Mouse (Mus musculus) hindlimb bud, embryonic 11.5 days (tissue): ENCODE data around the gene Chat.
A peak's percentile ranks its signal among the peaks of the same experiment; 100 is the strongest.
"Not testable (repeated sequence)": the region's sequence is repeated elsewhere in the genome, so short reads cannot be mapped to it uniquely, and the experiment has no call there.

Source experiments
- DNase-seq: peaks from one replicate; pipeline ENCODE4 v3.0.0-alpha.2; 2012; ENCODE audit warnings: low read depth, low spot score; ENCODE audit errors: extremely low spot score

Chat gene

GRCm38 (mm10) chr14:32463211-32464040, 2.4 kb downstream of the Chat start:
- DNase-seq, result no peak

- no peak for DNase-seq
These were observed 13.2 kb downstream of the Chat start for GRCm38 (mm10) chr14:32452552-32452951.

GRCm38 (mm10) chr14:32446989-32447388, 18.8 kb downstream of the Chat start:
- no peak for DNase-seq

DNA sequence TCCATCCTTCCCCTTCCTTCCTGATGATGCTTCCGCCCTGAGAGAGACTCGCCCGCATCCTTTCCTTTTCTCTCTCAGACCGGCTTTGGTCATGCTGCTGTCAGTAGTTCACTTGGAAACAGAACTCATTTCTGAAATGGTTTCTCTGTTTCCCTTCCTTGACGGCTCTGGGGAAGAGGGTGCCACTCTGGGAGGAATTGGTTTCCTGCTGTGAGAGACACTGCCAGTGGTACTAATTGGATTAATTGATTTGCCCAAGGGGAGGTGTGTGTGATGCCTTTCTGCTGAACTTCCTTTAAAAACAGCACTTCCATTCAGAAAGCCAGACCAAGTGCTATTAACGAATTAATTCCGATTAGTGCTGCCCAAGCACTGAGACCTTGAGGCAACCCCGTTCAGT, 22.3 kb downstream of the Chat start:
- DNase-seq, result no peak

- DNase-seq, result peak; percentile 8
These were observed 26.0 kb downstream of the Chat start for GRCm38 (mm10) chr14:32439744-32440143.

GRCm38 (mm10) chr14:32439316-32439715, 26.5 kb downstream of the Chat start:
- no peak for DNase-seq

GRCm38 (mm10) chr14:32437352-32437793, 28.4 kb downstream of the Chat start:
- no peak for DNase-seq

DNA sequence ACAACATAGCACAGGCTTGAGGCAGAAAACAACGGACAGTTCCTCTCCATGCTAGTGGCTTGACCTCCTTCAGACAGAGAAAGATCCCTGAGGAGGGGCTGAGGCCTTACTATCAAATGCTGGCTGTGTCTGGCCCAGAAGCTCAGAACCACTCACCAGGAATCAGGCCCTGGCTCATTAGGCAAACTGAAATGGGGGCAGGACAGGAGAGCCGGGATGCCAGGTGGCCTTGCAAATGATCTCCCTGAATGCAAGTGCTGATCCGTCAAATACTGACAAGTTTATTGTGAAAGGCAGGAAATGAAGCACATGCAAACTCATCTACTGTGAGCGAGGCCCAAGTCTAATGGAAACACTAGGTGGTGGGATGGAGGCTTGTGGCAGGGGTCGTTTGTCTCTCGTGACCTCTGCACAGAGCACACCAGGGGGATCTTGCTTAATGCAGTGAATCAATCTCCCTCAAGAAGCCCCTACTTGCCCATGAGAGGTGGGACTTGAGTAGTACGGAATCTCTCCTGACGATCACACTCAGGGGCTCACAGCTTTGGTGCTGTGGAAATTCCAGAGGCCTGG, 36.7 kb downstream of the Chat start:
- no peak for DNase-seq

GRCm38 (mm10) chr14:32423946-32424345, 41.8 kb downstream of the Chat start:
- DNase-seq, result no peak

GRCm38 (mm10) chr14:32418747-32419146, 47.0 kb downstream of the Chat start:
- DNase-seq, result no peak

DNA sequence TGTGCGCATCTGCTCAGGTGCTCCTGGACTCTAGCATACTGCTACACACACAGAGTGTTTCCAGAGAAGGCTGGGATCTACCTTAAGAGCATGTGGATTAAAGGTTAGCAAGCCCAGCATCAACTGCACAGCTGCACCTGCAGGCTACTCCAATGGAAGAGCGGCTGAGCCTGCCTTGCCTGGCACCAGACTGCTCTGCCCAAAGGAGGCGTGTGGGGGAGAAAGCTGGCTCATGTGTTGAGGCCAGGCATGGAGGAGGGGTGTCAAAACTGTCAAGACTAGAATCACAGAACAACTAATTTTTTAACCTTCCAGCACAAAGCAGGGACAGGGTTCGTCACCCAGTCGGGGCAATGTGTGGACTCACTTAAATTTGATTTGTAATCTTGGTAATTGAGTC, 53.7 kb downstream of the Chat start:
- DNase-seq, result no peak

GRCm38 (mm10) chr14:32410084-32410483, 55.7 kb downstream of the Chat start:
- DNase-seq, result no peak

- DNase-seq, result not testable (repeated sequence)
These were observed 60.4 kb downstream of the Chat start for GRCm38 (mm10) chr14:32405399-32405798.

GRCm38 (mm10) chr14:32388196-32388595, 77.6 kb downstream of the Chat start, which contains the start of gene 1700024G13Rik:
Gene 1700024G13Rik (minus strand): TSS chr14:32388391.
- peak; percentile 44 for DNase-seq

DNA sequence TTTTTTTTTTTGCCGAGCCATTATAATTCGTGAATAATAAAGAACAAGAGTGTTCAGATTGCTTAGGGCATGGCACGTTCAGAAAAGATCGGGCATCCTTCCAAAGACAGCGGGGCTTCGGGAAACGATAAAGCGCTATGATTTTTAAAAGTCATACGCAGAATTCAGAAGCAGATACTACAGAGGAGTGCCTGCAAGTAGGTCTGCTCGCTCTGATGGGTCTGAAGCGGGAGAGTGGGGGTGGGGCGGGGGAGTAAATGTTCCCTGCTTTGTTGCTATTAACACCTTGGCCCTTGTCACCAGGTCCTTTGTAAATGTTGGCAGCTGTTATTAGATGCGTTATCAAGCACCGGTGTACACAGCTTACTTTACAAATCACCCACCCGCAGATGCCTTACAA, 84.2 kb downstream of the Chat start:
- DNase-seq, result no peak

DNA sequence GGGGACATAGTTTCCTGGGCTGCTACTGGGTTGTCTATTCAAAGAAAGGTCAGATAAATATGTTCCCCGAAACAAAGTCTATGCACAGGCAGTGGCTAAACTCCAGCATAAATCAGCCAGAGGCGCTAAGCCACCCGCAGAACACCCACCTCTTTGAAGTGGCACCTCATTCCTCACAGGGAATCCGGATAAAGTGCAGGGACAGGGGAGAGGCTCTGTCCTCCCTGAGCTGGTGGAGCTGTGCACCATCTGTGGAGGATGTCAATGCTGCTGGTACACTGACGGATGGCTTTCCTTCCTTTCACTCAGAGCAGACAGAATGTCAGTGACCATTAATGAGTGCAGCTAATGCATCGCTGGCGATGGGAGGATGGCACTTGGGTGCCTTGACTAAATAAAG, 84.7 kb downstream of the Chat start:
- no peak for DNase-seq

- DNase-seq, result no peak
These were observed 85.7 kb downstream of the Chat start for GRCm38 (mm10) chr14:32380099-32380480.

- no peak for DNase-seq
These were observed 86.2 kb downstream of the Chat start for GRCm38 (mm10) chr14:32379395-32380098.

DNA sequence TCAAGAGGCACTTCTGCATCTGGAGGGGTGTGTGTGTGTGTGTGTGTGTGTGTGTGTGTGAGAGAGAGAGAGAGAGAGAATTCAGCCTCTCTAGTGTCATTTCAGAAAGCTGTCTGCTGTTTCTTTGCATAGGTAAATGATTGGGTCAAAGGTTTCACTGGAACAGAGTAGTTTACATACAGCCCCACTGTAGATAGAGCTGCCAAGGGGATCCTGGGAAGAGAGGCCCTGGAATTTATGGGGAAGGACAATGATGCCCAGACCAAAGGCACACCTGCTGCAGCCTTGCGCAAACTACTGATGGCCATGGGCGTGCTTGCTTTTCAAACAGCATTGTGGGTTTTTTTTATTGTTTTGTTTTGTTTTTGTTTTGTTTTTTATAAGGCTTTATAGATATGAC, 93.3 kb downstream of the Chat start:
- no peak for DNase-seq

DNA sequence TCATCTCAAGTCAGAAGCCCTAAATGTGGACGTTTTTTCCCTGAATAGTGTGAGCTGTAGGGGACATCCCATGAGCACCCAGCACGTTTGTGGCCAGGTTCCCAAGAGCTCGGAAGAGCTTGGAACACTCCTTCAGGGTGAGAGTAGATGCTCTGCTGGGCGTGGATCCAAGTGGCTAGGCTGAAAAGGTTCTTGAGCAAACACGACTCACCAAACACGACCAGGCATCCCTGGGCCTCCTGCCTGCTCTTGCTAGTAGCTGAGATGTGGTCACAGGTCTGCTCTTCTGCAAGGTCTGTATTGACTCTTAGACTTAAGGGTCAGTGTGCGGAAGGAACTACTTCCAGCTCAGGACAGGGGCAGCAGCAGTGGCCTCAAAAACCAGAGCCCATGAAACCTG, 96.0 kb downstream of the Chat start:
- no peak for DNase-seq

GRCm38 (mm10) chr14:32364359-32364758, 101.4 kb downstream of the Chat start:
- DNase-seq, result no peak
